Mouse (Mus musculus) cerebellum, adult 2 months (tissue): Measurements from ENCODE around the gene Dock9.

ENCODE experiments used
- CTCF ChIP-seq: fragments of 200-500 bp; IDR thresholded peaks from 2 replicates; pipeline ENCODE4 v1.5.1; 2011; ENCODE audit warnings: low read depth, mild to moderate bottlenecking, control low read depth, low read length, moderate library complexity, borderline replicate concordance; ENCODE audit not compliant: insufficient read depth
- POLR2A ChIP-seq: fragments of 200-500 bp; IDR thresholded peaks from 2 replicates; pipeline ENCODE4 v1.6.1; 2011; ENCODE audit warnings: low read length, control low read depth, borderline replicate concordance; ENCODE audit not compliant: insufficient read depth

- TF ChIP-seq POLR2A (no peak), CTCF (no peak)
These were observed 231.7 kb downstream of the Dock9 start for GRCm38 (mm10) chr14:121565930-121566329.
